Mouse (Mus musculus): Measurements from ENCODE around the gene Hspa2. TPM values are rescaled to one million over a fixed set of nuclear protein-coding genes. Genes with fewer than 3 reads are reported as not detected.

Hspa2 gene
- polyA plus RNA-seq, 1 experiment from 2014 or later, result 15.4 TPM

DNA sequence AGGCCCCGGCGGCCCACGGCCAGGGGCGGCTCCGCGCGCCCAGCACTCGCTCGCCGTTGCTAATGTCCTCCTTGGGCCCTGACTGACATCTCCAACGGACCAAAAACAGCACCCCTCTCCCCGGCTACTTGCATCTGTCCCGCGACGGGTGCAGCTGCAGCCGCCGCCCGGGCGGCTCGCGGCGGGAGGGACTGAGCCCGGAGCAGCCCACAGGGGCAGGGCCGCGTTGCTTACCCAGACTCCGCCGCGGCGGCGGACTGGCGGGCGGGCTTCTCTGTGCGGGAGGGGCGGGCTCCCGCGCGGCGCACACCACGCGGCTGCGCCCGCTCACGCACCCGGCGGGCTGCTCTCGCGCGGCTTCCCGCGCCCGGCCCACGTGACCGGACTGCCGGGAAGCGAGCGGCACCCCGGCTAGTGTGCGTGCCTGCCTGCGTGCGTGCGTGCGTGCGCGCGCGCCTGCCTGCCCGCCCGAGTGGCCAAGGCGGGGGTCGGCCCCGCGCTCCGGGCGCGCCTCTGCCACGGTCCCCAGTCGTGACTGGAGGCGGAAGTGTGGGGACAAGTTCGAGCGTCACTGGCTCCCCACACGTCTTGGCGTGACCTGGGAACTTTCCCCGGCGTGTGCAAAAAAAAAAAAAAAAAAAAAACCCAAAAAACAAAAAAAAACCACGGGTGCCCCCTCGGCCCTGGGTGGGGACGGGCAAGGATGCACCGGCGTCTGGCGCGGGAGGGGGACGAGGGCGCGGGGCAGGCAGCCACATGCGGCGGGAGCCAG lies 34.6 kb upstream of the Hspa2 start, which contains the start of gene Zbtb25:
TSS of gene Zbtb25 (minus strand) at position 397 of the 772 bp plus-strand sequence.
- peak within 1 kb of the TSS; percentile 99 for H3K9ac ChIP-seq (ENCODE audit: low read length)
- H3K4me3 ChIP-seq (ENCODE audit: low read length), result peak within 1 kb of the TSS; percentile 94
- H3K9me3 ChIP-seq (ENCODE audit: control insufficient read depth, low read length), result no peaks in the 10 kb centered on the region
- WGBS, result under 1% methylated on average over 57 of the region's 96 CpGs
- peak within 1 kb of the TSS; percentile 100 for H3K27ac ChIP-seq (ENCODE audit: low read length)
- peak within 1 kb of the TSS; percentile 85 for H3K4me2 ChIP-seq (ENCODE audit: low read depth, low read length)
- peak; percentile 77 for ATAC-seq (ENCODE audit: low read depth)
- no peaks in the 10 kb centered on the region for H3K36me3 ChIP-seq (ENCODE audit: control insufficient read depth, insufficient read depth, low read length)
- peaks cover 31% of the 10 kb centered on the region for H3K4me1 ChIP-seq (replicated peaks; ENCODE audit: control insufficient read depth, insufficient read depth, low read length)
- H3K27me3 ChIP-seq (ENCODE audit: control insufficient read depth, insufficient read depth, low read depth, low read length), result no peaks in the 10 kb centered on the region

DNA sequence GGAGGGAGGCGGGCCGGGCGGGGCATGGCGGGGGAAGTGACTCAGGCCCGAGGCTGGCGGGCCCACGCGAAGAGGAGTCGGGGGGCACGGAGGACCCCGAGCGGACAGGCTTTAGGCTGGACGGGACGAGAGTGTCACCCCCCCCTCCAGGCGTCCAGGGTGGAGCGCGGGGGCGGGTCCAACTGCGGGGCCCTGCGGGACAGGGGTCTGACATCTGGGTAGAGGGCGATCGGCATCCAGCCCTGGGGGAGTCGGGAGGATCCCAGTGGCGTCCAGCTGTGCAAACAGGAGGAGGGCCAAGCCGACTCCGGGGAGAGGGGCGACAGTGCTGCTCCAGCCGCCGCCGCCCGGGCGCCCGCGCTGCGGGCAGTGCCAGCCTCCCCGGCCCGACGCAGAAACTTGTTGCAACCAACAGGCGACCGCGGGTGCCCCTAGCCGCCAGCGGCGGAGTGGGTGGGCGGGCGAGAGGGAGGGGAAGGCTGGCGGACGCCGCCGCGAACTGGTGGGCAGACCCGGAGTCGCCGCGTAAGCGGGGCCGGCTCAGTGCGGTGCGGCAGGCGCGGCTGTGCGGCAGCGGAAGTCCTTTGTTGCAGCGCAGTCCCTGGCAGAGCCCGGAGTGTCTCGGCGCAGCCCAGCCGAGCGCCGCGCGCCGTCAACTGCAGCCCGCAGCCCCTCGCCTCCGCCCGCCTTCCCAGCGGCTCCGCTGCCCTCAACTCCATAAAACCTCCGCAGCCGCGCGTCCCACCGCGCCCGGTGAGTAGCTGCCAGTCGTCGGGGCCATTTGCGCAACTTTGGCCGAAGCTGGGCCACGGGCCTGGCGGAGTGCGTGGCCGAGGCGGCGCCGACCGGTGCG lies 33.8 kb upstream of the Hspa2 start, which contains the start of gene Zbtb1:
TSS of gene Zbtb1 (plus strand) at position 289 of the 853 bp plus-strand sequence.
- H3K36me3 ChIP-seq (ENCODE audit: control insufficient read depth, insufficient read depth, low read length), result no peaks in the 10 kb centered on the region
- peak within 1 kb of the TSS; percentile 100 for H3K27ac ChIP-seq (ENCODE audit: low read length)
- H3K4me3 ChIP-seq (ENCODE audit: low read length), result peak within 1 kb of the TSS; percentile 94
- peak; percentile 74 for ATAC-seq (ENCODE audit: low read depth)
- under 1% methylated on average over 92 of the region's 99 CpGs for WGBS
- peak within 1 kb of the TSS; percentile 99 for H3K9ac ChIP-seq (ENCODE audit: low read length)
- H3K27me3 ChIP-seq (ENCODE audit: control insufficient read depth, insufficient read depth, low read depth, low read length), result no peaks in the 10 kb centered on the region
- H3K4me1 ChIP-seq (replicated peaks; ENCODE audit: control insufficient read depth, insufficient read depth, low read length), result peaks cover 31% of the 10 kb centered on the region
- H3K9me3 ChIP-seq (ENCODE audit: control insufficient read depth, low read length), result no peaks in the 10 kb centered on the region
- peak within 1 kb of the TSS; percentile 85 for H3K4me2 ChIP-seq (ENCODE audit: low read depth, low read length)

DNA sequence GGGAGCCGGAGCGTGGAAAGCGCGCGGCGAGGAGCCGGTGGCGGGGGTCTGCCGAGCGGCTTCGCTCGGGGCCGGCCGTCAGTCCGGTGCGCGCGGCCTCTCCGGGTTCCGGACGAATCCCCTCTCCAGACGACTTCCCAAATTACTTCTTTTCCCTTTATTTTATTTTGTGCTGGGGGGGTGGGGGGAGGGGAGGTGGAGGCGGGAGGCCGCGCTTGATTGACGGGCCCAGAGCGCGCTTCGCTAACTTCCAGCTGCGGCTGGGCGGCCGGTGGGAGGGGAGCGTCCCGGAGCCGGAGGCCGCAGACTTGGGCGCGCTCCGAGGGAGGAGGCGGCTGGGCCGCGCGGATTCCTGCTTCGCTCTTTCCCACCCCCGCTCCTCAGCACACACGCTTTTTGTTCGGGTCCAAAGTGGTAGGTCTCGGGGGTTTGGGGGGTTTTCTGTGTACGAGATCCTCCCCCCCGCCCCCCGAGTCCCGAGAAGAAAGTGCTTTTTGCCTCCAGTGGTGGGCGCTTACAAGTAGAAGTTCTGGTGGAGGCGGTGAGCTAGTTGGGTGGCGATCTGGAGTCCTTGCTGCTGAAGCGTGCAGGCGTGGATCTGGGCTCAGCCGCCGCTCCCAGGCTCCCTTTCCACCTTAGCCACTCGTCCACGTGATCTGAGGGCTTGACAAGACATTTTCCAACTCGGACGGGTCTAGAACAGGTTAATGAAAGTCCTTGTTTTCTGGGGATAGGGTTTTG lies 33.0 kb upstream of the Hspa2 start:
- Histone ChIP-seq H3K27me3 (ENCODE audit: control insufficient read depth, insufficient read depth, low read depth, low read length) (no peaks in the 10 kb centered on the region), H3K9me3 (ENCODE audit: control insufficient read depth, low read length) (no peaks in the 10 kb centered on the region), H3K9ac (ENCODE audit: low read length) (peak overlapping the region; percentile 99), H3K4me3 (ENCODE audit: low read length) (peak overlapping the region; percentile 94), H3K36me3 (ENCODE audit: control insufficient read depth, insufficient read depth, low read length) (no peaks in the 10 kb centered on the region), H3K4me2 (ENCODE audit: low read depth, low read length) (peak overlapping the region; percentile 85), H3K27ac (ENCODE audit: low read length) (peak overlapping the region; percentile 100), H3K4me1 (replicated peaks; ENCODE audit: control insufficient read depth, insufficient read depth, low read length) (peaks cover 30% of the 10 kb centered on the region)
- ATAC-seq (ENCODE audit: low read depth), result peak; percentile 76
- WGBS, result 0% methylated on average over 59 of the region's 63 CpGs

DNA sequence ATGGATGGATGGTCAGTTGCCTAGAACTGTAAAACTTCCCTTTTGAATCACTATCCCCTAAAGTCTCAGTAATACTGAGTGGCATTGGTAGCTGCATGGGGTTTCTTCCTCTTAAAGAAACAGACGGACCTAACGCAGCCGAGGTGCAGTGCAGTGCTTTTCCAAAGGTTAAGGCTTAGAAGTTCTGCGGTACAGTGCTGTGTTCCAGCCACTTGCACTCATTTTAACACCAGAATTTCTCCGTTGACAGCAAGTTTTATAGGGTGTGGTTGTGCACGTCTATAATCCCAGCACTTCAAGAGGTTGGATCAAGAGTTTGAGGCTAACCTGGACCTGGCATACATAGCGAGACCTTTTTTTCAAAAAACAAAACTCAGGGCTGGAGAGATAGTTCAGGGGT lies 31.9 kb upstream of the Hspa2 start:
- Histone ChIP-seq H3K4me1 (replicated peaks; ENCODE audit: control insufficient read depth, insufficient read depth, low read length) (peaks cover 29% of the 10 kb centered on the region), H3K9me3 (ENCODE audit: control insufficient read depth, low read length) (no peaks in the 10 kb centered on the region), H3K9ac (ENCODE audit: low read length) (peak overlapping the region; percentile 99), H3K36me3 (ENCODE audit: control insufficient read depth, insufficient read depth, low read length) (no peaks in the 10 kb centered on the region), H3K27ac (ENCODE audit: low read length) (no peak overlapping the region), H3K27me3 (ENCODE audit: control insufficient read depth, insufficient read depth, low read depth, low read length) (no peaks in the 10 kb centered on the region), H3K4me3 (ENCODE audit: low read length) (peak overlapping the region; percentile 94), H3K4me2 (ENCODE audit: low read depth, low read length) (peak overlapping the region; percentile 85)
- 37% methylated on average over 7 of the region's 7 CpGs for WGBS
- ATAC-seq (ENCODE audit: low read depth), result no peak

DNA sequence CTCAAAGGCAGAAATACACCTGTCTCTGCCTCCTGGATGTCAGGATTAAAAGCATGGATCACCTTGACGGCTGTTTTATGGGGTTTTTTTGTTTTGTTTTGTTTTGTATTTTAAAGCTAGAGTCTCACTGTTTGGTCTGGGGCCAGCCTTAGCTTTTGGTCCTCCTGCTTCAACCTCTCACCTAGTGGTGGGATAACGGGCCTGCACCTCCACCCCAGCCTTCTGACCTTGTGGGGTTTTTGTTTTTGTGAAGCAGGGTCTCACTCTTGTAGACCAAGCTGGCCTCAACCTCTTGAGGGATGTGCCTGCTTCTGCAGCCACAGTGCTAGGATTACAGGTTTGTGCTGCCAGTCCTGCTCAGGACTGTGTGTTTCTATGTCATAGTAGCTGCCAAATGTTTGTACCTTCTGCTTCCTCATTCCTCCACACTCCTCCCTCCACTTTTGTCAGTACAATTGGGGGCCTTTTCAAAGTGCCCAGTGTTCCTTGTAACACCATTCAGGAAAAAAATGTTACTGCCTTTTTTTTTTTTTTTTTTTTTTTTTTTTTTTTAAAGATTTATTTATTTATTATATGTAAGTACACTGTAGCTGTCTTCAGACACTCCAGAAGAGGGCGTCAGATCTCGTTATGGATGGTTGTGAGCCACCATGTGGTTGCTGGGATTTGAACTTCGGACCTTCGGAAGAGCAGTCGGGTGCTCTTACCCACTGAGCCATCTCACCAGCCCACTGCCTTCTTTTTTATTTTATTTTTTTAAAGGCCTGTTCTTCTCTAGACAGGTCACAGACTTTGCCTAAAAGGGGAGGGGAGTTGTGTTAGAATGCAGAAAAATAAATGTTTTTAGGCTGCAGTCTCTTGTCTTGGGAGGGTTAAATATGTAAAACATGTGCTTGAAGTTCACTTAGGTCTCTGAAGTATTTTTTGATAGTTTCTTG lies 30.8 kb upstream of the Hspa2 start:
- Histone ChIP-seq H3K4me3 (ENCODE audit: low read length) (no peak overlapping the region), H3K4me1 (replicated peaks; ENCODE audit: control insufficient read depth, insufficient read depth, low read length) (peaks cover 20% of the 10 kb centered on the region), H3K9ac (ENCODE audit: low read length) (no peak overlapping the region), H3K9me3 (ENCODE audit: control insufficient read depth, low read length) (no peaks in the 10 kb centered on the region), H3K27ac (ENCODE audit: low read length) (no peak overlapping the region), H3K36me3 (ENCODE audit: control insufficient read depth, insufficient read depth, low read length) (no peaks in the 10 kb centered on the region), H3K4me2 (ENCODE audit: low read depth, low read length) (peak overlapping the region; percentile 85; the same call in 1 of the 2 replicates), H3K27me3 (ENCODE audit: control insufficient read depth, insufficient read depth, low read depth, low read length) (no peaks in the 10 kb centered on the region)
- 81% methylated on average over 5 of the region's 7 CpGs for WGBS
- ATAC-seq (ENCODE audit: low read depth), result no peak

DNA sequence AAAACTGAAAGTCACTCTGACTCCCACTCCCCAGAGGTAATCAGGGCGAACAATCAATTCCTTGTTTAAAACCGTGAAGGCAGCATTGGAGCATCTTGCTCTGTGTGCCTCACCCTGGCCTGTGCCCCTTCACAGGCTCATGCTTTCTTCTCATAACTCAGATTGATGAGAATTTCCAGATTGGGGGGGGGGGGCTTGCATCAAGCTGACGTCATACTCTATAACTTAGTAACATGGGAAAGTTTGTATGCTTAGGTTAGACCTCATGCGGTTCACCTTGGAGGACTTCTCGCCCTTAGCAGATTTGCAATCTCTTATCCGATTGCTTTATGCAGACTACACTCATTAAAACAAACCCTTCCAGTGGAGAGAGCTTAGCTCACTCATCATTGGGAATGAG lies 30.0 kb upstream of the Hspa2 start:
- no peaks in the 10 kb centered on the region for H3K27me3 ChIP-seq (ENCODE audit: control insufficient read depth, insufficient read depth, low read depth, low read length)
- H3K9me3 ChIP-seq (ENCODE audit: control insufficient read depth, low read length), result no peaks in the 10 kb centered on the region
- H3K9ac ChIP-seq (ENCODE audit: low read length), result no peak overlapping the region
- H3K4me1 ChIP-seq (replicated peaks; ENCODE audit: control insufficient read depth, insufficient read depth, low read length), result peaks cover 16% of the 10 kb centered on the region
- ATAC-seq (ENCODE audit: low read depth), result no peak
- H3K27ac ChIP-seq (ENCODE audit: low read length), result no peak overlapping the region
- H3K4me3 ChIP-seq (ENCODE audit: low read length), result no peak overlapping the region
- WGBS, result 45% methylated on average over 6 of the region's 6 CpGs
- H3K36me3 ChIP-seq (ENCODE audit: control insufficient read depth, insufficient read depth, low read length), result no peaks in the 10 kb centered on the region
- no peak overlapping the region for H3K4me2 ChIP-seq (ENCODE audit: low read depth, low read length)

DNA sequence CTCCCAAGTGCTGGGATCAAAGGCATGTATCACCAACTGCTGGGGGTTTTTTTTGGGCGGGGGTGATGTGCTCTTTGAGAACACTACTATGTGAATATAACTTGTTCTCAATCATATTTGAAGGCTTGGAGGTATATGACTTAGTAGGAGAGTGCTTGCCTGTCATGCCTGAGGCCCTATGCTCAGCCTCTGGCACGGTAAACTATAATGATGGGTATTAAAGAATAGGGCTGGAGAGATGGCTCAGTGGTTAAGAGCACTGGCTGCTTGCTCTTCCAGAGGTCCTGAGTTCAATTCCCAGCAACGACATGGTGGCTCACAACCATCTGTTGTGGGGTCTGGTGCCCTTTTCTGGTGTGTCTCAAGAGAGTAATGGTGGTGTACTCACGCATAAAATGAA lies 29.1 kb upstream of the Hspa2 start:
- Histone ChIP-seq H3K9me3 (ENCODE audit: control insufficient read depth, low read length) (no peaks in the 10 kb centered on the region), H3K36me3 (ENCODE audit: control insufficient read depth, insufficient read depth, low read length) (no peaks in the 10 kb centered on the region), H3K27me3 (ENCODE audit: control insufficient read depth, insufficient read depth, low read depth, low read length) (no peaks in the 10 kb centered on the region), H3K4me1 (replicated peaks; ENCODE audit: control insufficient read depth, insufficient read depth, low read length) (peaks cover 16% of the 10 kb centered on the region), H3K27ac (ENCODE audit: low read length) (no peak overlapping the region), H3K4me2 (ENCODE audit: low read depth, low read length) (no peak overlapping the region), H3K9ac (ENCODE audit: low read length) (no peak overlapping the region), H3K4me3 (ENCODE audit: low read length) (no peak overlapping the region)
- ATAC-seq (ENCODE audit: low read depth), result no peak
- WGBS, result 53% methylated on average over 4 of the region's 4 CpGs

DNA sequence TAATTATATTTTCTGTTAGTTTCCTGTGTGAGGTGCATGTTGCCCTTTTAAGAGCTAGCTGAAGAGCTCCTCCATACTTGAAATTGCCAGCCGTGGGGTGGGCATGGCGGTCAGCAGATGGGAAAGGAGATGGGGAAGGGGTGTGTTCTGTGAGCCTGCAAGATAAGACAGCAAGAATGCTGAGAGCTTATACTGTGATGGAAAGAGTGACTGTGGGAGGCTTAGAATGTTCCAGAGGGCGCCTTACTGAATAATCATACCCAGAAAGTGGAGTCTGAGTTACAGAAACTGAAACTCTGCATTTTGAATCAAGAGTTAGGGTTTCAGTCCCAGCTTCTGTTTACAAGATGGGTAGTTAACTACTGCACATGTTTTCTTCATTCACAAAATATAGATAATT lies 28.5 kb upstream of the Hspa2 start:
- Histone ChIP-seq H3K9me3 (ENCODE audit: control insufficient read depth, low read length) (no peaks in the 10 kb centered on the region), H3K36me3 (ENCODE audit: control insufficient read depth, insufficient read depth, low read length) (no peaks in the 10 kb centered on the region), H3K27ac (ENCODE audit: low read length) (no peak overlapping the region), H3K4me1 (replicated peaks; ENCODE audit: control insufficient read depth, insufficient read depth, low read length) (peaks cover 19% of the 10 kb centered on the region), H3K27me3 (ENCODE audit: control insufficient read depth, insufficient read depth, low read depth, low read length) (no peaks in the 10 kb centered on the region), H3K9ac (ENCODE audit: low read length) (no peak overlapping the region), H3K4me3 (ENCODE audit: low read length) (no peak overlapping the region), H3K4me2 (ENCODE audit: low read depth, low read length) (no peak overlapping the region)
- ATAC-seq (ENCODE audit: low read depth), result no peak
- WGBS, result 64% methylated on average over 3 of the region's 3 CpGs

Measured in lung, embryonic 16.5 days (tissue).